Mouse (Mus musculus): ENCODE data around the gene Frat2.
A peak's percentile ranks its signal among the peaks of the same experiment; 100 is the strongest.

Gene Frat2

GRCm38 (mm10) chr19:41846366-41847090 is 1.4 kb downstream of the Frat2 start:
- DNase-seq (ENCODE audit: low read depth in 1 of 2, low spot score in 2 of 2) = no peak

DNA sequence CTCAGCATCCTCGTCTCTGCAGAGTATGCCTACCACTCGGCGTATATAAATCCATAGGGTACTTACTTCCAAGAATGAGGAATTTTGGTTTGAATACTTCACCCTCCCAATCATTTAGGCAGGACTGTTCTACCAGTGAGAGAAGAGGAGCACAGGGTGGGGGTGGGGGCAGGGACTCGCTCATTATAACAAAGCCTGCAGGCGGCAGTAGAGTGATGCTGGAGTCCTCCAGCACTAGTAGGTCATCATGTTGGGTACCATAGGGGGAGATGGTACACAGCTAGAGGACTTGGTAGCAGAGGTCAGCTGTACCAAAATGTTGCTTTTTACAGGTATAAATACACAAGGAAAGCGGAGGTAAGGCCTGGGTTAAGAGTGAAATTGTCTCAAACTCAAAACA is 3.6 kb downstream of the Frat2 start:
- DNase-seq (ENCODE audit: low read depth in 1 of 2, low spot score in 2 of 2) = no peak

- peak; percentile 55 to 61 for DNase-seq (ENCODE audit: low read depth in 1 of 2, low spot score in 2 of 2)
Observed at GRCm38 (mm10) chr19:41842706-41843105, 5.2 kb downstream of the Frat2 start.

- no peak for DNase-seq (ENCODE audit: low read depth in 1 of 2, low spot score in 2 of 2)
Observed at GRCm38 (mm10) chr19:41842196-41842595, 5.7 kb downstream of the Frat2 start.

DNA sequence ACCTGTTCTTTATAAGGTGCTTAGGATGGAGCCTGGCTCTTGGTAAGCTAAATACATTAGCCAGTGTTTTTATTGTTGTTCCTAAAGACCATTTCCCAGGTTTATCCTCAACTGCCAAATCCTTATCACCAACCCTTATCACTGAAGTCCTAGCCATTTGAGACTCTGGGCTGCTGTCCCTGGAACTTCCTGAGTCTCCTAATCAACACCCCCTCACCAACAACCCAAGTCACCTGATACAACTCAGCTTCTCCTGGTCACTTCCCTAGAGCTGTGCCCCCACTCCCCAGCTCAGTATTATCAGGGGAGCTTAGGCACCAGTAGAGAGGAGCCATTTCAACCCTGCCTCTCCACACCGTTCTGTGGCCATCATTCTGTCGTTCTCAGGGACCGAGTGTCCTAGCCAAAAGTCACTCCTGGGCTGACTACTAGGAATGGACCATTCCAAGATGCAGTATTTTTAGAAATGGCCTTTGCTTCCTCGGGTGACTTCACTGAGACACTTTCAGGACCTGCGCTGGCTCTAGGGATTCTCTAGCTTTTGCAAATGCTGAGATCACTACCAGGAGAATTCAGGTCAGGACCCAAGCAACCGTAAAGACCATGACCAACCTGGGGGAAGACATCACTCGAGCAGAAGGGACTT is 6.7 kb downstream of the Frat2 start:
- no peak for DNase-seq (ENCODE audit: low read depth in 1 of 2, low spot score in 2 of 2)

DNA sequence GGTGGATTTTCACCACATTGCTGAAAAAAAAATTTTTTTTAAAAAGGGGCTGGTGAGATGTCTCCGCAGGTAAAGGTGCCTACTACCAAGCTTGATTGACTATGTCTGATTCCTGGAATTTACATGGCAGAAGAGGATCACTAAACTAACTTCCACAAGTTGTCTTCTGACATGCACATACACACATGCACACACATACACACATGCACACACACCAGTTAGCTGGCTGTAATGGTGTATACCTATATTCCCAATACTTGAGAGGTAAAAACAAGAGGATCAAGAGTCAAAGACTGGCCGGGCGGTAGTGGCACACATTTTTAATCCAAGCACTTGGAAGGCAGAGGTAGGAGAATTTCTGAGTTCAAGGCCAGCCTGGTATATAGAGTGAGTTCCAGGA is 8.2 kb downstream of the Frat2 start:
- no peak for DNase-seq (ENCODE audit: low read depth in 1 of 2, low spot score in 2 of 2)

- no peak for DNase-seq (ENCODE audit: low read depth in 1 of 2, low spot score in 2 of 2)
Observed at GRCm38 (mm10) chr19:41838808-41839207, 9.1 kb downstream of the Frat2 start.

GRCm38 (mm10) chr19:41837917-41838261 is 10.0 kb downstream of the Frat2 start:
- DNase-seq (ENCODE audit: low read depth in 1 of 2, low spot score in 2 of 2) = no peak

DNA sequence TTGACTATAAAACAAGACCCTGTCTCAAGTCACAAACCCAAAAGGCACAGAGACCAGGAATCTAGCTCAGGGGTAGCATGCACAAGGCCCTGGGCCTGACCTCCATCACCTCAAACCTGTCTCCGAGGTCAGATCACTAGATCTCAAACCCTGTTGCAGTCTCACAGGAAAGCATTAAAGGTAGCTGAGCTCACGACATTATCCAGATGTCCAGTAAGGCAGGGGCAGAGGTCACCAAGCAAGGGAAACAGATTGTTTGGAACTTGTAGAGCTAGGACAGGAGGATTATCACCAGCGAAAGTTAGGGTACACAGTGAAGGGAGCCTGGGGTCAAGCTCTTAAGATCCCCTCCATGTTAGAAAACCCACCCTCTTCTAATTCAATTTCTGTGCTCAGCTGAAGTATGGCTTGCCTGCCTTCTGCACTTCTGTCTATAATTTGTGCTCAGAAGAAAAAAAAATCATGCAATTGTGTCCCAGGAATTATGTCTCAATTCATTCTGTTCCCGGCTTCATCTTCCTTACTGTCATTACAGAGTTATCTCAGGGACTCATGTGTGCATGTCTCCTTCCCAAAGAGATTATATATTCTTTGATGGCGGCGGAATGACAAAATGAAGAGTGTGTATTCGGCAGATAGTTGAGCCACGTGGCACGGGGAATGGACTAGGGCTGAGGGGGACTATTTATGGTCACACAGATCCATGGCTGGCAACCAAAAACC is 10.6 kb downstream of the Frat2 start:
- DNase-seq (ENCODE audit: low read depth in 1 of 2, low spot score in 2 of 2) = no peak

DNA sequence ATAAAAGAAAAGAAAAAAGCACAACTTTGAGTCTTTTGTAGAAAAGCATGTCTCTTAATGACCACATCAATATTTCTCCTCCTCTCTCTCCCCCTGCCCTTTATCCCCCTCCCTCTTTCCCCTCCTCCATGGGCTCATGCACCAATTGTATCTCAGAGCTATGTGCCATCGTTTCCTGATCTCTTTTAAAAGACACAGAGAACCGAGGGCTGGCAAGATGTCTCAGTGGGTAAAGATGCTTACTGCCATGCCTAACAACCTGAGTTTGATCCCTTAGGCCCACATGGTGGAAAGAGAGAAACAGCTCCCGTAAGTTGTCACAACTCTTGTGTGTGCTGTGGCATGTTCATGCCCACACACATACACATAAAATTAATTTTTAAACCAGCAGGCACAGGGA is 11.2 kb downstream of the Frat2 start:
- no peak for DNase-seq (ENCODE audit: low read depth in 1 of 2, low spot score in 2 of 2)

DNA sequence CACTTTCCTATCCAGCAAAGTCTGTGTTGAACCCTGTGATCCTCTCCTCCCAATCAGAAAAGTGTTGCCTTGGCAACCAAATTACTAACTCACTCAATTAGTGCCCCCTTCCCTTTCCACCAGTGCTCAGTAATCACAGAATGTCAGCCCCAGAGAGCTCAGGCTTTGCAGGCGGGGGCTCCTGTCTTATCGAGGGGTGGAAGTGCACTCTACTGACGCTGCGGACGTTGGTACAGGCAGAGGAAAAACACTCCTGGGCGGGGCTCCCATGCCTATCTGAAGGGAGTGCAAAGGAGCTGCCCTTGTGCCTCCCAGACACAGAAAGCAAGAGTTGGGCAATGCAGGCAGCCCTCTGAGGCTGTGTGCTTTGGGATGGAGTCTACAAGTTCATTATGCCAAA is 12.1 kb downstream of the Frat2 start:
- no peak for DNase-seq (ENCODE audit: low read depth in 1 of 2, low spot score in 2 of 2)

GRCm38 (mm10) chr19:41835407-41835806 is 12.5 kb downstream of the Frat2 start:
- no peak for DNase-seq (ENCODE audit: low read depth in 1 of 2, low spot score in 2 of 2)

DNA sequence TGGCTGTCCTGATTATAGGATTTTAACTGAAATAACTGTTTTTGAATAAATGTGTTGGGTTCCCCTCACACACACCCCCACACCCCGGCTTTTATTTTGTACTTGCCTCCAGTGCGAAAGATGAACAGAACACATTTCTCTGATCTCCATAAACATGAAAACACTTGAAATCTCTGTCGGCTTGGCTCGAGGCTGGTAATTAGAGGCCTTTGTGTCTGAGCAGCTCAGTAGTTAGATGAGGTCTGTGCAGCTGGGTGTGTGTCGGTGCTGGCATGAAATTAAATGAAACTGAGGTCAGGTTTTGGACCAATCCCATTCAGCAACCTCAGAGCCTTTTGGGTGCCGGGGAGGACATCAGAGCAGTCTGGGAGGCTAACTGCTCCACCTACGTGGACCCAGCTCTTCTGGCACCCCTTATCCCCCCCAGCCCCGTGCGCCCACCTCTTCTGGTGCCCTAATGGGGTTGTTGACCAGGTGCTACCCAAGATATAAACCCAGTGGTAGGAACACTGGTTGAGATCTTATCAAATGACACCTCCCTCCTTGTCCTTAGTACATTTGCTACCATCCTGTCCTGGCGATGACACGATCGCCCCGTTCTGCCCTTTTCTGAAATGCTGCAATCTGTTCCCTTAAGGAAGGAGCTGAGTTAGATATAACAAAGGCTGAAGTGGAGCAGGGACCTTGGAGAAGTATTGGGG is 15.3 kb downstream of the Frat2 start:
- DNase-seq (ENCODE audit: low read depth in 1 of 2, low spot score in 2 of 2) = no peak

GRCm38 (mm10) chr19:41831718-41832391 is 16.1 kb downstream of the Frat2 start:
- DNase-seq (ENCODE audit: low read depth in 1 of 2, low spot score in 2 of 2) = no peak

GRCm38 (mm10) chr19:41831101-41831570 is 16.8 kb downstream of the Frat2 start:
- no peak for DNase-seq (ENCODE audit: low read depth in 1 of 2, low spot score in 2 of 2)

GRCm38 (mm10) chr19:41830106-41831031 is 17.6 kb downstream of the Frat2 start:
- peak; percentile 14 to 68 for DNase-seq (ENCODE audit: low read depth in 1 of 2, low spot score in 2 of 2)

GRCm38 (mm10) chr19:41829381-41830105 is 18.4 kb downstream of the Frat2 start, which contains the start of gene Frat1:
Gene Frat1, plus strand, starts transcription at chr19:41829970.
- DNase-seq (ENCODE audit: low read depth in 1 of 2, low spot score in 2 of 2) = peak; percentile 79 to 93

DNA sequence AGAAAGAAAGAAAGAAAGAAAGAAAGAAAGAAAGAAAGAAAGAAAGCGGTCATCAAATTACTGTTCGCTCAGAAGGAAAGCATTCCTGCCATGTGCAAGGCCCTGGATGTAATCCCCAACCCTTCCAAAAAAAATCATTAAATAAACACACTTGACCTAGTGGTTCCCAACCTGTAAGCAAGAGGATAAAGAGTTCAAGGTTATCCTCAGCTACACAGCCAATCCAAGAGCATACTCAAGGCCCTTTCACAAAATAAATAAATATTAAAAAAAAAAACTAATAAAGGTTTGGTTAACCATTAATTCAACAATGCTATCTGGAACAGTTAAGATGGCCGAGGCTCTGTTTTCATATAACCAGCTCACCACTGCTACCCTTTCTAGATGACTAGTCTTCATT is 19.0 kb downstream of the Frat2 start:
- no peak for DNase-seq (ENCODE audit: low read depth in 1 of 2, low spot score in 2 of 2)

GRCm38 (mm10) chr19:41826529-41826928 is 21.4 kb downstream of the Frat2 start:
- DNase-seq (ENCODE audit: low read depth in 1 of 2, low spot score in 2 of 2) = no peak
